Mouse (Mus musculus): Measurements from ENCODE around the gene Zfp873. TPM values are rescaled to one million over a fixed set of nuclear protein-coding genes. Genes with fewer than 3 reads are reported as not detected.

The Zfp873 gene
- polyA plus RNA-seq (2012; rRNA removed), result 0.03 and 0.05 TPM in 2 replicates

DNA sequence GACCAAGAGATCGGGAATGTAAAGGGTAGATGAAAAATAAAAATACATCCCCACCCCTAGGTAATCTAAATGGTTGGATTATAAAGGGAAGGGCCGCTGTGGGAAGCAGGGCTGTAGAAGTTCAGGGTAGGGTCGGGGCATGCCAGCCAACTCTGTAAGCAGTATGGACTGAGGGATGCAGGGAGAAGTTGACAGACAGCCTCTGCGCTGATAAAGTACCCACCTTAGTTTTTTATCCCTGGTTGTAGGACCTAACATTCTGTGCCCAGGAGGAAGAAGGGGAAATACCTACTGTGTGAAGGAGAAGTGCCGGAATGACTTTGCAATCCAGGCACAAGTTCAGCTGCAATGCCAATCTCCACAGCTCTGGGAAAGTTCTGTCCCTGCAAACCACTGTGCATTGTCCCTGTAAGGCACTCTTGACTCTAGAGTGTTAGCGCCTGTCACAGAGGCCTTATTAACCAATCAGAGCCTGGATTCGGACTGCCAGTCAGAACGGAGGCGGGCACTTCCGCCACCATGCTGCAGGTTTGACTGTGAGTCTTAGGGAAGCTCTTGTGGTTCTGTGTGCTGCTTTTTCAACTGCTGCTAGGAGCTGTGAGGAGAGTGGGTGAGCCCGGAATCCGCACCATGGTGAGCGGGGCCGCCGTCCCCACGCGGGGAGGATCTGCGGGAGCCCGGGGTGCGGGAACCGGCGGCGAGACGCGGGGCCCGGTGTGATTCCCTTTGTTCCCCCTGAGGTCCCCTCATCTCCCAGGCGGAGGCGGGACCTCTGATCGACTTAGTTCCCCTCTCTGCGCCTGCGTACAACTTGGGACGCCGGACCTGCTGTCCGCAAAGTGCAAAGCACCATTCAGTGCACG lies at the start of gene Zfp873:
Gene Zfp873, plus strand, starts transcription at position 527 of the 863 bp plus-strand sequence.

DNA sequence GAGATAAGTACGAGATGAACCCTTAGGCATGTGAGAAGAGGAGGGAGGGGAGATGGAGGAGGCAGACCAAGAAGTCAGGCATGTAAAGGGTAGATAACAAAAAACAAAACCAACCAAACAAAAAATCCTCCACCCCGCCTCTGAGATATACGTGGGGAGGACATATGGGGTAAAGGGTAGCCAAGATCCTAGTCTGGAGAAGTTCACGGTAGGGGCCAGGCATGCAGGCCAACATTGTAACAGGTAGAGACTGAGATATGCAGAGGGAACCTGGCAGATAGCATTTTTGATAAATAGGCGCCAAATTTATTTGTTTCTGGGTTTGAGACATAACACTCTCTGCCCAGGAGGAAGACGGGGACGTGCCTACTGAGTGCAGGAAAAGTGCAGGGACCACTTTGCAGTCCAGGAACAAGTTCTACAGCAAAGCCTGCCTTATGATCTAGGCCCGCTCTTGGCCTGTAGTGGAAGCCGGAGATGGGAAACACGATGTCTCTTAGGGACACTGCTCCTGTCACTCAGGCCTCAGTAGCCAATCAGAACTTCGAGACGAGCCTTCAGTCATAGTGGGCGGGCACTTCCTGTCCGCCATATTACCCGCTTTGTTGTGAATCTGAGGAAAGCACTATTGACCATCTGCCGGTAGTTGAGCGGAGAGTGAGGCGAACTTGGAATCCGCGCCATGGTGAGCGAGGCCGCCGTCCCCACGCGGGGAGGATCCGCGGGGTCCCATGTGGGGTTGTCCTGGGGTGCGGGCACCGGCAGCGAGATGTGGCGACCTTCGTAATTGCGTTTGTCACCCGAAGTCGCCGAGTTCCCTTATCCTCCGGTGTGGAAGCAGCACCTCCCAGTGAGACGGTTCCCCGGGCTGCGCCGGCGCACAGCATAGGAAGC lies 35.1 kb downstream of the Zfp873 start, which contains the start of gene BC024063:
Gene BC024063, plus strand, starts transcription at position 626 of the 894 bp plus-strand sequence.

Other genes starting within 250 kb of the Zfp873 start
- not detected in 2 replicates for gene Gm4767, start 235.9 kb upstream of the Zfp873 start, polyA plus RNA-seq (2012; rRNA removed)
- 0.04 TPM in 1 of 2 replicates, not detected in the other for gene Gm32687, start 184.2 kb upstream of the Zfp873 start, polyA plus RNA-seq (2012; rRNA removed)
- not detected in 2 replicates for gene Zfp781, start 117.6 kb upstream of the Zfp873 start, polyA plus RNA-seq (2012; rRNA removed)
- gene BC024063, start 35.2 kb downstream of the Zfp873 start, polyA plus RNA-seq (2012; rRNA removed), result not detected in 2 replicates
- 0.02 TPM in 1 of 2 replicates, not detected in the other for gene AU041133, start 79.9 kb downstream of the Zfp873 start, polyA plus RNA-seq (2012; rRNA removed)
- 0.03 TPM in 1 of 2 replicates, not detected in the other for gene Zfp938, start 193.2 kb downstream of the Zfp873 start, polyA plus RNA-seq (2012; rRNA removed)

Data from stomach, adult 2 months (tissue).